Mouse (Mus musculus) brain, embryonic 14.5 days (tissue): ENCODE measurements at regions not wholly inside any gene's neighbourhood (a gene's known extent, or its start where the extent isn't known, plus 50 kb on each side); places are given as distances from the start of the nearest gene placed in this dataset.

Experiments used
- DNase-seq: peaks from one replicate; pipeline ENCODE4 v3.0.0-alpha.2; 2011; ENCODE audit warnings: low read depth
- CTCF ChIP-seq: fragments of 200-500 bp; IDR thresholded peaks from 2 replicates; pipeline ENCODE4 v1.5.1; 2012; ENCODE audit warnings: inconsistent platforms, mild to moderate bottlenecking, moderate library complexity, borderline replicate concordance; ENCODE audit not compliant: insufficient read depth, insufficient read length; ENCODE audit errors: extremely low read depth
- POLR2A ChIP-seq: fragments of 200-500 bp; IDR thresholded peaks from 2 replicates; pipeline ENCODE4 v1.6.1; 2012; ENCODE audit warnings: mild to moderate bottlenecking, inconsistent platforms, borderline replicate concordance; ENCODE audit not compliant: poor library complexity, insufficient read depth, insufficient read length, severe bottlenecking; ENCODE audit errors: extremely low read depth

DNA sequence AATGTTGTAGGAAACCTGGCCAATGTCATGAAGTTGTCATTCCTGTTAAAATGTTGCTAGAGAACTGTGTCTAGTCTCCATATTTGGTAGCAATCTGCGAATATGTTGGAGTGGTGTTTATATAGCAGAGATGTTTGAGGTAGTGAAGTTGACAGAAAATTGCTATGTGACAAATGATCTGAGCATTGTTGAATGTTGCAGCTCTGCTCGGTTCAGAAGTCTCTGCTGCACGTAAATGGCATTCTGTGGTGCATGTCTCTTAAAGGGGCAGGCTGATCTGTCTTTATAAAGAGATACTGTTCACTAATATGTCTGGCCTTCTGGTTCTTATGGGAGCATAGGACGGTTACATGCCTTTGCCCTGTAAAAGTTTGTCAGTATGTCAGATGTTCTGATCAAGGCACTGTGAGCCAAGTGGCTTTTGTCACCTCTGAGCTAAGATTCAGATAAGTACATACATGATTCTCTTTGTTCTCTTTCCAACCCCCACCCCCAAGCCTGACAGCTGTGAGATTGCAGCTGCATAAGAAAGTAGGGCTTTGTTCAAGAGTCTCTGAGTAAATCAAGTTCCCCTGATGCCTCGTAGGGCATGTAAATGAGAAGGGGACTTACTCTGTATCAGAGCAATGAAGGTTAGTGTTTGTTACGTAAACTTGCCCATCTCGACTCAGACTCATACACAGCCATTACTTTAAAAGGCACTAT, 174.2 kb upstream of the Rgmb start:
- TF ChIP-seq CTCF (no peak), POLR2A (no peak)
- peak; percentile 87 for DNase-seq

DNA sequence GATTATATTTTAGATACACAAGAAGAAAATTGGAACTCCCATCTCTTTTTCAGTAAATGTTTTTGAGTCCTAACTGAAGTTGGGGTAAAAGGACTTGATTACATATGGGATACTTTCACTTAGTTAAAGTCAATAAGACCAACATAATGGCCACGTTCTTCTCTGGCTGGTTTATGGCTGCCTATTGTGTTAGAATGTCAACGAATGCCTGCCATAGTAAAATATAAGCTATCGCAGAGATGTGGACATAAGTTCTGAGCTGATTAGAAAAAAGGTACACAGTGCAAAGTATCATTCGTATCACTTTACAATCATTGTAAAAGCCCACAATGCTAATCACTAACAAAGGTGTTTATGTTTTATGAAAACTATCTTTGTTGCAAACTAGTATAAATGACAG, 173.2 kb upstream of the Rgmb start:
- TF ChIP-seq POLR2A (no peak), CTCF (no peak)
- no peak for DNase-seq

DNA sequence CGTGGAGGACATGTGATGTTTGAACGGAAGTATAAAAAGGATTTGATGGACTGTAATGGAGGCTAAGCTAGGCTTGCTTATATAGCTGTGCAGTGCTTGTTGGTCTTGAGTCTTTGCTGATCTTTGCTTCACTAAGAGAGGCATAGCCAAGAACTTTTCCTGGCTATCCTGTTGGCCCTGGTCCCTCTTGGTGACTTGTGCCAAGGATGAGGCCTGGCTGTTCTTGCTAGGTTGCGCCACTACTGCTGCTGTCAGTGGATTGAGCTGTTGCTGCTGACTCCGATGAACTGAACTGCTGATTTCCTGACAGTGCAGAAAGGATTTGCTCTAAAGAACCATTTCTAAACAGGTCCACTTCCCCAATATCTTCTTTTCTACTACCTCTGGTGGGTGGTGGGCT, 167.9 kb upstream of the Rgmb start:
- no peak for TF ChIP-seq CTCF
- TF ChIP-seq POLR2A, result no peak
- DNase-seq, result no peak

DNA sequence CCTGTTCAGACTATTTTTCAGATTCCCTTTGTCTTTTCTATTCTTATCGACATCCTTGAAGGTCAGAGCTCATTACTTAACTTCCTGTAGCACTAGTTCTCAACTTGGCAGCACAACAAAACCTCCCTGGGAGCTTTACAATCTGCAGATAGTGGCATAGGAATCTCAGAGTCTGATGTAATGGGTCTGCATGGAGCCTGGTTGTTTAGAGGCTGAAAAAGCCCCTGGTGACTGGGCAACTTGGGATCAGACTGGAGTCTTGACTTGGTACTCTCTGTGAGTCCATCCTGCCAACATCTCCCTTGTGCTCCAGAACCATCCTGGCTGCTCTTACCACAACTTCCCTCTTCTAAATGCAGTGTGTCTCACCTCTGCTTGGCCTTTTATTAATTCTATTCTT, 166.4 kb upstream of the Rgmb start:
- TF ChIP-seq POLR2A (no peak), CTCF (no peak)
- no peak for DNase-seq

DNA sequence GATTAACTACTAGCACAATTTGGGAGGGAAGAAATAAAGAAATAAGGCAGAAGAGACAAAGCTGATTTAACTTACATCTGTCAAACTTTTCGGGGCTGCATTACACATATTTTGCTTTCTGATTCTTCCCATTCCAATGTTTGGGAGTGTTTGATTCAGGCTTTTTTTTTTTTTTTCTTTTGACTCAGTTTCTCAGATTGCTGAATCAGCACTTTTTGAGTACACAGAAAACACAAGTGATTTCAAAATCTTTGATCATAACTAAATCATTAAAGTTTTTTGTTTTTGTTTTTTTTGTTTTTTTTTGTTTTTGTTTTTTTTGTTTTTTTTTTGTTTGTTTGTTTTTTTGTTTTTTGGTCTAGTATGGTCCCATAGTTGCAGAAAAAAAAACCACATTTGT, 164.7 kb upstream of the Rgmb start:
- DNase-seq, result no peak
- TF ChIP-seq POLR2A (no peak), CTCF (no peak)

DNA sequence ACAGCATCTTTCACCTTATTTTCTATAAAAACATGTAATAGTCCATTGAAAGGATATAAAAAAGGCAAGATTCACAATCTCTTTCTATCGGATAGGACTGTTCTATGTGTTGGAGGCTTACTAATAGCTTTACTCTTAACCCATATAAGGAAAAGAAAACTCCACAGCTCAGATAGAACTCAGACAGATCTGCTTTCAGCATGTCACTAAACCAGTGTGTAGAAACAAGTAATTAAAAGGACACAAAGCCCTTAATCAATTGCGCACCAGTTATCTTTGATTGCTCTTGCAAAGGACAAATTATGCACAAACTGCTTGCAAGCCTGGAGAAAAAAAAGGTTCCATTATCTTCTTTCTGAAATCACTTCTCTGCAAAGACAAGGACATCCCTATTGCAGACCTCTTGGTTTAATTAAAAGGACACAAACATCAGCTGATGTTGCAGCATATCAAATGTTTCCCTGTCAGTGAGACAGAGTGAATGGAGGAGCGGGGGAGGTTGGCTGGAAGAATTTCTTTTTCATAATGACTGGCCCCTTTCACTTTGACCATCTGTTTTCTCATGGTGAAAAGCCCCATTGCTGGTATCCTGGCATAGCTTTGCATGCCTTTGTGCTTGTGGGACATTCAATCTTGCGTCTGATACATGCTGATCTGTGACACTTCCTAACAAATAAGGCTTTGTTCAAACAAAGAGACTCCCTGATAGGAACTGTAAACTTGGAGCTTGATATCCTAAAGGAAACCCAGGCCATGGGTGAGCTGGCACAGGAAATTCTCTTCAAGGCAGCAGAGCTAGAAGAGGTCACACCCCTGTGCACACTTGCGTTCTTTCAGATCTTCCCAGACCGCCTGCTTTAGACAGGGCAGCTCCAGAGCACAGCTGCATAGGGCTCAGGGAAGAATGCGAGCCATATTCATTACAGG, 162.8 kb upstream of the Rgmb start:
- TF ChIP-seq POLR2A (no peak), CTCF (no peak)

DNA sequence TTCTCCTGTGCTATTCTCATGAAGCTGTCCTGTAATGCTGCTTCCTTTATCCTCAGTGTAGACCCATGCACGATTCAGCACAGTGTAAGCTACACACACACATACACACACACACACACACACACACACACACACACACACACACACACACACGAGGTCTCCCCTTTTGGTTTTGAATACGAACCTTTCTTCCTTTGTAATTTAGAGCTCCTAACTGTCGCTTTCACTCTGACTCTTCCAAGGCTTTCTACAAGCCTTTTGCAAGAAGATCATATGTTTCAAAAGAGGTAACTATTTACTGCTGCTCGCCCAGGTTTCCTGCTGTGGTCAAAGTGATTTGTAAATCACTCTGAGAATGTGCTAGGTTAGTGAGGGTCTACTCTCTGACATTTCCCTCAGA, 161.1 kb upstream of the Rgmb start:
- no peak for DNase-seq
- TF ChIP-seq POLR2A, result no peak
- no peak for TF ChIP-seq CTCF

More for the DNA sequence above, 162.8 kb upstream of the Rgmb start:
- DNase-seq, result peak; percentile 94

DNA sequence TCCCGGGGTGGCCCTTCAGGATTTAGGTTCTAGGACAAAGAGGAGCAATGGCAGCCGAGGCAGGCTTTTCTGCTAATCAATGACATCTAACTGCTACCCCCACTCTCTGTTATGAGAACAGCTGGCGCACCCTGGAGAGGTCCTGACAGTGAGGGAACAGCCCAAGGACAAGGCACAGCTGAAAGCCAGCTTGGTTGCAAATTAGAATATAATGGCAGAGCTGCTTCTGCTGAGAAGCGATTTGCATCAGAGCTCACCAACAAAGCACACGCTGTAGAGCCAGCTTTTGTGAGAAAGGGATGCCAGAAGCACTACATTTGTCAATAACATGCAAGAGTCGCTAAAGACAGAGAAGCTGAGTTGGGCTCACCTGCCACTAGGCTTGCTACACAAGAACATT, 159.5 kb upstream of the Rgmb start:
- TF ChIP-seq CTCF, result no peak
- no peak for TF ChIP-seq POLR2A
- peak; percentile 91 for DNase-seq

DNA sequence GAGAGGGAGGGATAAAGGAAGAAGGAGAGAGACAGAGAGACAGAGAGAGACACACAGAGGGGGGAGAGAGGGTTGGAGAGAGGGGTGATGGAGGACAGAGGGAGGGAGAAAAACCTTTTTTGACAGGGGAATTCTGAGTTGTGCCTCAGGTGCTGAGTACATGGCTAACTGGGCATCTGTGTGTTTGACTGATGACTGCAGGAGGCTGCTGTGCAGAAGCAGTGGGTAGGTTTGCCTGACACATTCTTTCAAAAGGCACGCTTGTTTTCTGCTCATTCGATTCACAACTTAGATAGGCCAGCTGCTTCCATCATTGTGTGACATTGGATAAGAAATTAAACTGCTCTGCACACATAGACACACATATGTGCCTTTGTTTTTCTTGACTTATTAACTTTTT, 150.7 kb upstream of the Rgmb start:
- peak; percentile 59 for DNase-seq
- TF ChIP-seq POLR2A, result no peak
- no peak for TF ChIP-seq CTCF

DNA sequence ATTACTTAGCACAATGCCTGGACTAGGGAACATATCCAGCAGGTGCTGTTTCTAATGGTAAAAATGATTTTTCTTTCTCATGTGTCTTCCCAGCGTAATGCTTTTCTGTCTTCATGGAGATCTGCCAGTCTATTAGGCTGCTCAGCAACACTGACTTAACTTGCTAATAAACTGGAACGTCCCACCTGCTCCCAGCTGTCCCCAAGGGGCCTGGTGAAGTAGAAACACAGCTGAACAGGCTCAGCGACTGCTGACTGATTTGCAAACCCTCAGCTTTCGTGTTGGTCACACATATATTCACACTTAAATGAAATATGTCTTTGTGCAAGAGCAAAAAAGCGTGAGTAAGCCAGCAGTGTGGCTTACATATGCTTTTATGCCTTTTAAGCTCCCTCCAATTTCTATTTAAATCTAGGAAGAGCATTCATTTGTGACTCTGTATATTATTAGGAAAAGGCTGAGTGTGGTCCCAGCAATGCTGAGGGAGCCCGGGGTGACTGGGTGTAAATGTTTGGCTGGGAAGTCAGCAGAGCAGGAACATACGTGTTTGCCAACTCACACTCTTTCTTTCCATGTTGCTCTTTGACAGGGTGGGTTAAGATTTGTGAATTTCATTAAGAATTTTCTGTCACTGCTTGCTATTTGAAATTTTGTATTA, 146.7 kb upstream of the Rgmb start:
- peak; percentile 94 for DNase-seq
- TF ChIP-seq POLR2A, result no peak
- TF ChIP-seq CTCF, result no peak

DNA sequence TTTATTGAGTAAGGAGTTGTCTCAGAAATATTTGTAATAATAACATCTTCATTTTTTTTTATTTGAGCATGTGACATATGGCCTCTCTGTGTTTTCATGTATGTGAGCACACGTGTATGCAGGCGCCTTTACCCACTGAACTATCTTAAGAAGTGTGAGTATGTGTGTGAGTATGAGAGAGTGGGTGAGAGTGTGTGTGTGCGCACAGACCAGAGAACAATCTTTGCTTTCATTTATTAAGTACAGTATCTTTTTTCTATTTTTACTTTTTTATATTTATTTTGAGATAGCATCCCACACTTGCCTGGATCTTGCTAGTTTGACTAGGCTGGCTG, 140.5 kb upstream of the Rgmb start:
- TF ChIP-seq CTCF, result no peak
- DNase-seq, result no peak
